Mouse (Mus musculus) mesoderm, embryonic 11.5 days (tissue): ENCODE results near the gene Sdr16c6.

ENCODE experiments used
- DNase-seq: peaks from one replicate; pipeline ENCODE4 v3.0.0-alpha.2; 2012; ENCODE audit warnings: low read depth, low spot score

The Sdr16c6 gene

GRCm38 (mm10) chr4:4077372-4077771, at the start of gene Sdr16c6:
Sdr16c6 (minus strand) TSS chr4:4077522.
- DNase-seq, result no peak

- DNase-seq, result no peak
These were observed 2.9 kb upstream of the Sdr16c6 start for GRCm38 (mm10) chr4:4080180-4080579.

- no peak for DNase-seq
These were observed 1.8 kb upstream of the Sdr16c6 start for GRCm38 (mm10) chr4:4079132-4079531.

GRCm38 (mm10) chr4:4076001-4076400, 1.3 kb downstream of the Sdr16c6 start:
- no peak for DNase-seq
